Mouse (Mus musculus) liver (tissue): ENCODE results near the gene Stard3nl.
A peak's percentile ranks its signal among the peaks of the same experiment; 100 is the strongest.

Experiments
- DNase-seq: peaks from one replicate; pipeline ENCODE4 v3.0.0-alpha.2; 2020; ENCODE audit warnings: mixed read lengths

Gene Stard3nl

GRCm38 (mm10) chr13:19395688-19396354 is at the start of gene Stard3nl:
TSS of gene Stard3nl (minus strand) at chr13:19395795.
- DNase-seq, result peak; percentile 97

- DNase-seq, result no peak
Measured at GRCm38 (mm10) chr13:19438040-19438439, 42.4 kb upstream of the Stard3nl start.

- DNase-seq, result no peak
Measured at GRCm38 (mm10) chr13:19429812-19430370, 34.3 kb upstream of the Stard3nl start.

- DNase-seq, result no peak
Measured at GRCm38 (mm10) chr13:19428076-19428475, 32.5 kb upstream of the Stard3nl start.

GRCm38 (mm10) chr13:19424563-19424962 is 29.0 kb upstream of the Stard3nl start:
- DNase-seq, result no peak

GRCm38 (mm10) chr13:19422521-19422920 is 26.9 kb upstream of the Stard3nl start:
- no peak for DNase-seq

DNA sequence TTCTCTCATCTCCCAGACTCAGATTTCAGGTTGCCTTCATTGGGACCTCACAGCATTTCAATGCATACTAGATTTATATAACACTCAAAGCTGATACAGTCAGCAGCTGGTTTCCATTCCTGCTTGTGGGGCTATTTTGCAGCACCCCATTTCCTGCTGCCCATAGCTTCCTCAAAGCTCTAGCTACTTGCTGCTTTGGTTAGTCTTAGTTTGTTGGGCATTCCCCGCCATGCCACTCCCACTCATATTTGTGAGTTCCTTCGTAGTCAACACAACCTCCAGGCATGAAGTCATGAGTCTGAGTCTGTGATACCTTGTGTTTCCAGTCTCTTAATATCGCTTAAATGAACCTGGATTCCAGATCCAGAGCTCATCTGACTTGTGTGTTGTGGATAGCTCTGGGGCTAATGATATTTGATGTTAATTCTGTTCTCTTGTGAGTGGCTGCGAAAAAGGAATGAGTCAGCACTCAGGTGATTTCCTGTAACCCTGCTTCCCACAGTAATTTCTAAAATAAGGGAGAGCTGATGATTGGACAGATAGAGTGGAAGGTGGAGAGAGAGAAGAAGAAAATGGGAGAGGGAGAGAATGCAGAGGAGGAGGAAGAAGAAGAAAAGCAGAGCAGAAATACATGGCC is 22.4 kb upstream of the Stard3nl start:
- DNase-seq, result no peak

GRCm38 (mm10) chr13:19415894-19416531 is 20.4 kb upstream of the Stard3nl start:
- no peak for DNase-seq

DNA sequence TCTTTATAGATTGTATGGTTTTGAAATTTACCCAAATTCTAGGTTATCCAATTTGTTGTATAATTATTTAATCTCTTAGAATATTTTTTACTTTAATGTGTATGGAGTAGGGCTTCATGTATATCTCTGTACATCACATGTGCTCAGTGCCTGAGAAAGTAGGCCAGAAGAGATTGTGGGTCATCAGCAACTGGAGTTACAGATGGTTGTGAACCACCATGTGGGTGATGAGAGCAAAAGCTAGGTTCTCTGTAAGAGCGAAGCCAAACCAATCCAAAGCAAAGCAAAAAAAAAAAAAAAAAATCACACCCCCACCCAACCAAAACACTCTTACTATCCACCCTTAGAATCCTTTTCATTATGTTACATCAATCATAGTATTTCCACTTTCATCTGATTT is 19.7 kb upstream of the Stard3nl start:
- no peak for DNase-seq

GRCm38 (mm10) chr13:19412334-19412939 is 16.8 kb upstream of the Stard3nl start:
- no peak for DNase-seq

- DNase-seq, result no peak
Measured at GRCm38 (mm10) chr13:19411886-19412285, 16.3 kb upstream of the Stard3nl start.

DNA sequence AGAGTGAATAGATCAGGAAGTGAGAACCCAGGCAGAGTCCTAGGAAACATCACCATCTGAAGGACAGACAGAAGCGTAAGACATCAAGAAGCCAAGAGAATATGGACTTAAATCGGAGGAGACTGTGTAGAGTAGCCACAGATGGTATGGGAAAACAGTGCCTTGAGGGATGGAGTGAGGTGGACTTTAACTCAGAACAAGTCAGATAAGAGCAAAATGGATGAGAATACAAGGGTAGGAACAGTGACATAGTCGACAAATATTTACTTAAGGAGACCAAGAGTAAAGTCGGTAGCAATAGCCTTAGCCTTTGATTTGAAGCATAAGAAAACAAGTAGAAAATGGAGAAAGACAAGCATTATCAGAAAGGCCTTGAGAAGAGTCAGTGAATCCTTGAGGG is 15.1 kb upstream of the Stard3nl start:
- DNase-seq, result no peak

DNA sequence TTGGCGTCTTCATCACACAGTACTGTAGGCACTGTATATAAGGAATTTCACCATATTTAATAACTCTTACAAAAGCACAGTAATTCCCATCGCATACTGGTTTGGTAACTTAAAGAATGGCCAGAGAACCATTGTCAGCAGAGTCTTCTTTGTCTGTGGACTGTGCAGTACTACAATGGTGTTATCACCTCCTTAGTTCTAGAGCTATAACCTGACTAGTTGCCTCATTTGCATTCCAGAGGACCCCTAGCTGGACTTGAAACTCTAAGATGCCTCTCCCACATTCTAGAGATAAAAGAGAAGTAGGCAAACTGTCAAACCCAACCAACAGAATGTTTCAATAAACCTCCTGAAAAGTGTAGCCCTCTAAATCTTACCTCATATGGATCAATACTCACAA is 12.4 kb upstream of the Stard3nl start:
- no peak for DNase-seq

GRCm38 (mm10) chr13:19404623-19405022 is 9.0 kb upstream of the Stard3nl start:
- DNase-seq, result no peak

GRCm38 (mm10) chr13:19394798-19395687 is 552 bp downstream of the Stard3nl start:
- no peak for DNase-seq

DNA sequence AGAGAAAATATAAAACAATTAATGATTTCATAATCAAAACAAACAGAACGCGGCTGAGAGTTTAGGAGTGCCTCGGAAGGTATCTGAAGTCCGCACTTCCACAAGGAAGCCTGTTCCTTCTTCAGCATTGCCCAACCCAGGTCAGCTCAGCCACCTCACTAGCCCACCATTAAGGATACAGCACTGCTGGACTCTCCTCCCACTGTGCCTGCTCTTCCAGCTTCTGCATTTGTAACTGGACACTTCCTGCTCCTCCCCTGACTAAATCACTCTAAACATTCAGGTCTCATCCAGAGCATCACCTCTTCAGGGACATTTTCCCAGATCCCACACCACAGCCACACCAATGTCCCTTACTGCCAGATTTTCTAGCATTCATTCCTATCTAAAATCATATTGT is 1.4 kb downstream of the Stard3nl start:
- DNase-seq, result peak; percentile 7

- DNase-seq, result no peak
Measured at GRCm38 (mm10) chr13:19393731-19394130, 1.9 kb downstream of the Stard3nl start.

DNA sequence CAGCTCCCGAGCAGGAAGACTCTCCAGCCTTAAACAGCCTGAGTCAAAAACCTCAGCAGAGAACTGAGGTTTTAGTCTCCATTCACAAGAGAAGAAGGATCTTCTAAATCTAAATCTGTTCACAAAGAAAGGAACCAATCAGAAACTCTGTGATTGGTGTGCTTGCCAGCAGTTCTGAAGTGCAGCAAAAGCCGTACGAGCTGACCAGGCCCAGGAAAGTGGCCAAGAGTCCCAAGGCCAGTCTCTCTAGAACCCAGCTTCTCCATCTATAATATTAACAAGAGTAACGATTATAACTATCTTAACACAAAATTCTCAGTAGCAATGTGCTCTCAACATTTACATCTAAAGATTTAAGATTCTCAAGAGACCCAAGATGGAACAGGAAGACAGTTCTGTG is 4.0 kb downstream of the Stard3nl start:
- no peak for DNase-seq

DNA sequence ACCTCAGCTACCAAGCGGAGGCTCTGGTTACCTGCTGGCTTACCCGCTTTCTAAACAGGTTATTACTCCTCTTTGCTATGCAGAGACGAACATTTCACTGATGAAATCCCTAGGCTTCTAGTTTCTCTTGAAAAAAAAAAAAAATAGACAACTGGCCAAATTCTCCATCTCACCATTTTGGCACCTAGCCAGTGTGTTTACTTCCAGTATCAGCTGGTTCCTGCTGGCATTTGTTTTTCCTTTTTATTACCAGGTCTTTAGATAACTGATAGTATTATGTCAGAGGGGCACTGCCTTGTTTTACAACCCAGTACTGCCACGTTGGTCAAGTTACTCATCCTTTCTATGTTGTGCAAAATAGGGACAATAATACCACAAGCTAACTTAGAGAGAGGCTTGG is 5.3 kb downstream of the Stard3nl start:
- no peak for DNase-seq

DNA sequence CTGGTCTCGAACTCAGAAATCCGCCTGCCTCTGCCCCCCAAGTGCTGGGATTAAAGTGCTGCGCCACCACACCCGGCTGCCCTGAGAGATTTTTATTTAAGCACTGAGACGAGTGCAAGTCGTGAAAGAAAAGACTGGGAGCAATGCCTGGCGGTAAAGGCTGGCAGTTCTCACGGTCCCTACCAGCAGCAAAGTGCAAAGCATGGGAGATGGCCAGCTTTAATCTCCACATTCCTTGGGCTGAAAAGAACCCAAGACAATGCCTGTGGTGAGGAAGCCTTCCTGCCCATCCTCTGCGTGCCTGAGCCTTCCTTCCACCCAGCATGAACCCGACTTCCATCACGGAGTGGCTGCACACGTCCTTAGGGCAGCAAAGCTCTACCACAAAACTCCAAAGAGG is 5.7 kb downstream of the Stard3nl start:
- no peak for DNase-seq

DNA sequence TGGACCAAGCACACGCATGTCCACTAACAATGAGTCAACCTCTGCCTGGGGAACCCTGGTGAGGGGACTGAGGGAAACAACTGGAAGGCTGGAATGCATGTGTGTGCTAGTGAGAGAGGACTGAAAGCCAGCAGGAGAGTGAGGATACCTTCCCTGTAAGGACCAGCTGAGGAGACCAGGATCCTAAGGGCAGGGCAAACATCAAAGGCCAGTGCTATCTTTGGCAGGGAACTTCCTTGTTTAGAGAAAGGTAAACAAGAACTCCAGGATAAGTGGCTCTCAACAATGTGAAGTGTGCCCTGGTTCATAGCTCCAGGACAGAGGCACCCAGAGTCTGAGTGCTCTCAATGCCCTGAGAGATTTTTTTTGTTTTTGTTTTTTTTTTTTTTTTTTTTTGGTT is 6.2 kb downstream of the Stard3nl start:
- no peak for DNase-seq

GRCm38 (mm10) chr13:19385226-19385625 is 10.4 kb downstream of the Stard3nl start:
- DNase-seq, result no peak
